Mouse (Mus musculus): Measurements from ENCODE around the gene Samd7.

Samd7 gene

GRCm38 (mm10) chr3:30765311-30766027, 19.4 kb downstream of the Samd7 start:
- no peak for DNase-seq

DNA sequence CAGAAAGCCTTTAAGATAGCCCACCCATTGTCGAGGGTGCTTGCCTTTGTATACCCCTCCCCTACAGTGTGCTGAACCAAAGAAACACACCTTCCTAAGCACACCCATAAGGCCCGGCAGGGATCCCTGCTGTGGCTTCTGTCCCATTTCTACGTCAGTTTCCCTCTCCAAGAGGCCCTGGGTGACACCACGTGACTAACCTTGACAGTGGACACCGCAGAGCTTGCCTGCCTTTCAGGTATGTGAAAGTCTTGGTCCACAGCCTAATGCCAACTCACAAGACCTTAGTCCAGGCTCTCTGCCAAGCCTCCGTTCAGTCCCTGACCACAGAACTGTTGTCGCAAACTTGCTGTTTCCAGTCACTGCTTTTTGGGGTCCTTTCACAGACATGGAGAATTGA, 20.1 kb downstream of the Samd7 start:
- no peak for DNase-seq

GRCm38 (mm10) chr3:30767271-30767670, 21.2 kb downstream of the Samd7 start:
- DNase-seq, result no peak

- no peak for DNase-seq
Measured at GRCm38 (mm10) chr3:30769755-30770515, 23.8 kb downstream of the Samd7 start.

DNA sequence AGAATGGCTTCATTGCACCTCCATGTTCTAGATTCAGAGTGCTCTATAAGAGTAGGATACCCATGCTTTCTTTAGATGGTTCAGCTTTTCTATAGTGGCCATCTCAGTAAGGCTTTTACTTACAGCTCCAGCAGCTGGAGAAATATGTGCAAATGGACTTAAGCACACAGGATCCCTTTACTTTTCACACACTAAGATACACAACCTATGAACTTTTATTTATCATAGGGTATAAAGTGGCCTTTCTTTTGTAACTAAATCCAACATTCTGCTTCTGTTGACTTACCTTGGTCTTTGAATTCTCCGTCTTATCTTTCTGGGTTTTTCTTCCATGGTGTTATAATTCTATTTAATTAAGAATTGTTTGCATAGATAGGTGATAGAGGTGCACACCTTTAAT, 25.5 kb downstream of the Samd7 start:
- DNase-seq, result no peak

GRCm38 (mm10) chr3:30772631-30773030, 26.5 kb downstream of the Samd7 start:
- no peak for DNase-seq

GRCm38 (mm10) chr3:30774677-30775076, 28.6 kb downstream of the Samd7 start:
- DNase-seq, result no peak

DNA sequence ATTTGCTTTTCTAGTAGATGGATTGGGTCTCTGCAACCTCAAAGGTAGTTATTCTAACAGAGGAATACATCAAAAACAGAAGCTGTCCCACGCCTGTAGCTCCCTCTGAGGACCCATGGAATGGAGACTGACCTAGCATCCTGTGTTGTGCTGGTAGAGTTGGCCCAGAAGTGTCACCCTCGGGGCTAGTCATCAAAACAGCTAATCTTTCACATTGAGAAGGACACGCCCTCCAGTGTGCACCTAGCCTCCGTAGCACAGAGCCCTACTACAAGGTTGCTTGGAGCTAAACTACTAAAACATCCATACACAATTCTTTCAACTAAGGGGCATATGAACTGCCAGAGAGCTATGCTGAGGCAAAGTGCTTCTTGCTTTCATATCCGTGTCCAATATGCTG, 31.9 kb downstream of the Samd7 start:
- no peak for DNase-seq

GRCm38 (mm10) chr3:30788531-30788930, 42.4 kb downstream of the Samd7 start:
- no peak for DNase-seq

DNA sequence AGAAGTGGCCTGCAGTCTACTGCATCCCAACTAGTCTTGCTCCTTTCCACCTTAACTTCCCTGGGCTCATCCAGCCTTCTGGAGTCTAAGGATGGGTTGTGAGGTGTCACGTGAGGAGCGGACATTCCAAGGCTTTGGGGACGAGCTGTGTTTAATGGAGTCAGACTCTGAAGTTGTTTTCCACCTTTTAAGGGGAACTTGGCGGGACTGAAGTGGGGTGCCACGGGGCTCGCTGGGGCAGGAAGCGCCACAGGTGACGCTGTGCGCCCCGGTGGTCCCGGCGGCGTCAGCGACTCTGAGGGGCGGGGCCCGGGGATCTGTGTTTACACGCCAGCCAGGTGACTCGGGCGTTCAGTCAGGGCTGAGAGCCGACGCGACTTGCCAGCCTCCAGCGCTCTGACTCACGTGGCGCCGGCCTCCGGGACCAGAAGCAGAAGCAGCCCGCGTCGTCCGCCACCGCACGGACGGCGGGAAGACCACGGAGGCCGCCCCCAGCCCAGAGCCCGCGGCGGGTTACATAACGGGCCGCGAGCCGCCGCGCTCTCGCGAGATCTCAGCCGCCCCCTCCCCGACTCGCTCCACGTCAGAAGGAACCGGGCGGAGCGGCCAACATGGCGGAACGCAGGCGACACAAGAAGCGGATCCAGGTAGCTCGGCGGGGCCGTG, 46.8 kb downstream of the Samd7 start, which contains the start of gene Sec62:
Sec62 (plus strand) TSS at position 139 of the 666 bp plus-strand sequence.
- peak; percentile 94 for DNase-seq

GRCm38 (mm10) chr3:30793403-30794221, 47.5 kb downstream of the Samd7 start:
- DNase-seq, result peak in 1 of 2 experiments; percentile 51

- DNase-seq, result no peak
Measured at GRCm38 (mm10) chr3:30802171-30802570, 56.1 kb downstream of the Samd7 start.

- DNase-seq, result no peak
Measured at GRCm38 (mm10) chr3:30812881-30813280, 66.8 kb downstream of the Samd7 start.

Measured in cerebellum, postnatal 36 days (tissue).